Mouse (Mus musculus): Measurements from ENCODE around the gene Eva1c. TPM values are rescaled to one million over a fixed set of nuclear protein-coding genes. Genes with fewer than 3 reads are reported as not detected.

The Eva1c gene
- polyA plus RNA-seq, 1 experiment from 2014 or later, result 3.6 TPM

GRCm38 (mm10) chr16:90863036-90863435 is 36.5 kb downstream of the Eva1c start:
- Histone ChIP-seq H3K36me3 (ENCODE audit: control insufficient read depth, insufficient read depth, low read length) (no peaks in the 10 kb centered on the region), H3K9ac (ENCODE audit: low read length) (no peak overlapping the region), H3K27me3 (ENCODE audit: control insufficient read depth, insufficient read depth, low read length) (no peaks in the 10 kb centered on the region), H3K9me3 (ENCODE audit: control insufficient read depth, low read length) (no peaks in the 10 kb centered on the region), H3K4me2 (replicated peaks; ENCODE audit: low read depth) (no peak overlapping the region), H3K27ac (replicated peaks) (no peak overlapping the region), H3K4me1 (replicated peaks; ENCODE audit: control insufficient read depth, insufficient read depth) (no peaks in the 10 kb centered on the region), H3K4me3 (ENCODE audit: low read depth, low read length) (no peak overlapping the region)
- DNase-seq (ENCODE audit: low spot score), result no peak
- ATAC-seq (ENCODE audit: low FRiP score, low TSS enrichment), result no peak
- TF ChIP-seq EP300 (optimal IDR thresholded peaks at IDR 0.05) (no peak), CTCF (IDR thresholded peaks at IDR 0.05; ENCODE audit: low read depth) (no peak)
- WGBS, result 53% methylated on average over 3 of the region's 3 CpGs

- Histone ChIP-seq H3K27me3 (ENCODE audit: control insufficient read depth, insufficient read depth, low read length) (no peaks in the 10 kb centered on the region), H3K4me3 (ENCODE audit: low read depth, low read length) (no peak overlapping the region), H3K36me3 (ENCODE audit: control insufficient read depth, insufficient read depth, low read length) (no peaks in the 10 kb centered on the region), H3K4me2 (replicated peaks; ENCODE audit: low read depth) (no peak overlapping the region), H3K9me3 (ENCODE audit: control insufficient read depth, low read length) (no peaks in the 10 kb centered on the region), H3K27ac (replicated peaks) (no peak overlapping the region), H3K9ac (ENCODE audit: low read length) (no peak overlapping the region), H3K4me1 (replicated peaks; ENCODE audit: control insufficient read depth, insufficient read depth) (no peaks in the 10 kb centered on the region)
- TF ChIP-seq CTCF (IDR thresholded peaks at IDR 0.05; ENCODE audit: low read depth), result no peak
- ATAC-seq (ENCODE audit: low FRiP score, low TSS enrichment) (no peak), DNase-seq (ENCODE audit: low spot score) (no peak)
- WGBS, result 78% methylated on average over 10 of the region's 10 CpGs
Observed at GRCm38 (mm10) chr16:90863468-90864046, 37.0 kb downstream of the Eva1c start.

GRCm38 (mm10) chr16:90864693-90865092 is 38.2 kb downstream of the Eva1c start:
- no peak for TF ChIP-seq CTCF (IDR thresholded peaks at IDR 0.05; ENCODE audit: low read depth)
- no peak for TF ChIP-seq EP300 (optimal IDR thresholded peaks at IDR 0.05)
- no peak overlapping the region for H3K4me3 ChIP-seq (ENCODE audit: low read depth, low read length)
- DNase-seq (ENCODE audit: low spot score) (no peak), ATAC-seq (ENCODE audit: low FRiP score, low TSS enrichment) (no peak)
- 55% methylated on average over 7 of the region's 7 CpGs for WGBS
- H3K4me1 ChIP-seq (replicated peaks; ENCODE audit: control insufficient read depth, insufficient read depth), result no peaks in the 10 kb centered on the region
- H3K4me2 ChIP-seq (replicated peaks; ENCODE audit: low read depth), result no peak overlapping the region
- no peaks in the 10 kb centered on the region for H3K9me3 ChIP-seq (ENCODE audit: control insufficient read depth, low read length)
- 0 out of 2 replicates have a peak overlapping the region, but pooled peaks have one; percentile 24 for H3K27ac ChIP-seq (replicated peaks)
- H3K27me3 ChIP-seq (ENCODE audit: control insufficient read depth, insufficient read depth, low read length), result no peaks in the 10 kb centered on the region
- H3K9ac ChIP-seq (ENCODE audit: low read length), result no peak overlapping the region
- no peaks in the 10 kb centered on the region for H3K36me3 ChIP-seq (ENCODE audit: control insufficient read depth, insufficient read depth, low read length)

GRCm38 (mm10) chr16:90865652-90866051 is 39.1 kb downstream of the Eva1c start:
- TF ChIP-seq EP300 (optimal IDR thresholded peaks at IDR 0.05) (no peak), CTCF (IDR thresholded peaks at IDR 0.05; ENCODE audit: low read depth) (no peak)
- 49% methylated on average over 9 of the region's 9 CpGs for WGBS

GRCm38 (mm10) chr16:90868129-90868528 is 41.6 kb downstream of the Eva1c start:
- Histone ChIP-seq H3K4me1 (replicated peaks; ENCODE audit: control insufficient read depth, insufficient read depth) (no peaks in the 10 kb centered on the region), H3K36me3 (ENCODE audit: control insufficient read depth, insufficient read depth, low read length) (no peaks in the 10 kb centered on the region), H3K9me3 (ENCODE audit: control insufficient read depth, low read length) (no peaks in the 10 kb centered on the region), H3K4me3 (ENCODE audit: low read depth, low read length) (no peak overlapping the region), H3K4me2 (replicated peaks; ENCODE audit: low read depth) (no peak overlapping the region), H3K27me3 (ENCODE audit: control insufficient read depth, insufficient read depth, low read length) (no peaks in the 10 kb centered on the region), H3K27ac (replicated peaks) (no peak overlapping the region), H3K9ac (ENCODE audit: low read length) (no peak overlapping the region)
- WGBS, result 37% methylated on average over 7 of the region's 7 CpGs
- no peak for TF ChIP-seq CTCF (IDR thresholded peaks at IDR 0.05; ENCODE audit: low read depth)
- TF ChIP-seq EP300 (optimal IDR thresholded peaks at IDR 0.05), result no peak
- no peak for DNase-seq (ENCODE audit: low spot score)
- ATAC-seq (ENCODE audit: low FRiP score, low TSS enrichment), result no peak

More at GRCm38 (mm10) chr16:90865652-90866051, 39.1 kb downstream of the Eva1c start:
- ATAC-seq (ENCODE audit: low FRiP score, low TSS enrichment), result no peak
- Histone ChIP-seq H3K4me3 (ENCODE audit: low read depth, low read length) (no peak overlapping the region), H3K4me1 (replicated peaks; ENCODE audit: control insufficient read depth, insufficient read depth) (no peaks in the 10 kb centered on the region), H3K9me3 (ENCODE audit: control insufficient read depth, low read length) (no peaks in the 10 kb centered on the region), H3K36me3 (ENCODE audit: control insufficient read depth, insufficient read depth, low read length) (no peaks in the 10 kb centered on the region), H3K9ac (ENCODE audit: low read length) (no peak overlapping the region), H3K27ac (replicated peaks) (no peak overlapping the region), H3K27me3 (ENCODE audit: control insufficient read depth, insufficient read depth, low read length) (no peaks in the 10 kb centered on the region), H3K4me2 (replicated peaks; ENCODE audit: low read depth) (no peak overlapping the region)
- no peak for DNase-seq (ENCODE audit: low spot score)

- WGBS, result 67% methylated on average over 4 of the region's 4 CpGs
- no peak overlapping the region for H3K4me2 ChIP-seq (replicated peaks; ENCODE audit: low read depth)
Observed at GRCm38 (mm10) chr16:90869361-90869760, 42.8 kb downstream of the Eva1c start.

More at GRCm38 (mm10) chr16:90869361-90869760, 42.8 kb downstream of the Eva1c start:
- Histone ChIP-seq H3K36me3 (ENCODE audit: control insufficient read depth, insufficient read depth, low read length) (no peaks in the 10 kb centered on the region), H3K9me3 (ENCODE audit: control insufficient read depth, low read length) (no peaks in the 10 kb centered on the region), H3K4me1 (replicated peaks; ENCODE audit: control insufficient read depth, insufficient read depth) (no peaks in the 10 kb centered on the region), H3K27me3 (ENCODE audit: control insufficient read depth, insufficient read depth, low read length) (no peaks in the 10 kb centered on the region), H3K4me3 (ENCODE audit: low read depth, low read length) (no peak overlapping the region), H3K9ac (ENCODE audit: low read length) (no peak overlapping the region), H3K27ac (replicated peaks) (no peak overlapping the region)
- no peak for TF ChIP-seq EP300 (optimal IDR thresholded peaks at IDR 0.05)
- peak; percentile 21; the same call in 1 of the 2 replicates for TF ChIP-seq CTCF (IDR thresholded peaks at IDR 0.05; ENCODE audit: low read depth)
- peak; percentile 46 for DNase-seq (ENCODE audit: low spot score)
- ATAC-seq (ENCODE audit: low FRiP score, low TSS enrichment), result no peak
